Mouse (Mus musculus) stomach, embryonic 14.5 days (tissue): ENCODE results near the gene Tiam1. TPM values are rescaled to one million over a fixed set of nuclear protein-coding genes. Genes with fewer than 3 reads are reported as not detected.

ENCODE experiments used
- ATAC-seq: fragments of 200-750 bp; cut with Nextera tagmentation; 2 replicates; pipeline ENCODE4 v1.8.0; 2017; ENCODE audit warnings: low read depth, moderate TSS enrichment; ENCODE audit not compliant: insufficient number of reproducible peaks, insufficient read depth, low FRiP score
- H3K27ac ChIP-seq: fragments of 300-500 bp; sonication (generic); 2 replicates; pipeline ENCODE4 v1.5.1; 2014; ENCODE audit warnings: mild to moderate bottlenecking, low read length, moderate library complexity, mixed read lengths
- H3K27me3 ChIP-seq: fragments of 300-500 bp; sonication (generic); 2 replicates; pipeline ENCODE4 v1.6.1; 2014; ENCODE audit warnings: low read length, control low read depth, mixed read lengths; ENCODE audit not compliant: control insufficient read depth, insufficient read depth
- H3K36me3 ChIP-seq: fragments of 300-500 bp; sonication (generic); 2 replicates; pipeline ENCODE4 v1.6.1; 2014; ENCODE audit warnings: mild to moderate bottlenecking, control low read depth, low read length, moderate library complexity, mixed read lengths; ENCODE audit not compliant: control insufficient read depth, insufficient read depth
- H3K4me1 ChIP-seq: fragments of 300-500 bp; sonication (generic); 2 replicates; pipeline ENCODE4 v1.6.1; 2014; ENCODE audit warnings: low read length, control low read depth, mixed read lengths; ENCODE audit not compliant: control insufficient read depth, insufficient read depth
- H3K4me2 ChIP-seq: fragments of 300-500 bp; sonication (generic); replicated peaks from 2 replicates; pipeline ENCODE4 v1.6.1; 2014; ENCODE audit warnings: low read depth, low read length, control low read depth
- H3K4me3 ChIP-seq: fragments of 300-500 bp; sonication (generic); 2 replicates; pipeline ENCODE4 v1.5.1; 2014; ENCODE audit warnings: low read depth, low read length, control low read depth
- H3K9ac ChIP-seq: fragments of 300-500 bp; sonication (generic); replicated peaks from 2 replicates; pipeline ENCODE4 v1.6.1; 2014; ENCODE audit warnings: low read depth, mild to moderate bottlenecking, control low read depth, low read length, moderate library complexity, mixed read lengths
- H3K9me3 ChIP-seq: fragments of 300-500 bp; sonication (generic); 2 replicates; pipeline ENCODE4 v1.6.1; 2016; ENCODE audit warnings: low read depth, low read length, control low read depth; ENCODE audit not compliant: control insufficient read depth
- WGBS: fragments of 180-500 bp; shearing (Covaris S2); extraction: QIAGEN DNeasy Blood & Tissue Kit; methylation state at CpG from one replicate; pipeline ENCODE4 v1.1.7; 2014; 5-methylcytosine and 5-hydroxymethylcytosine counted together
- polyA plus RNA-seq: library from polyadenylated mRNA; unstranded; fragments of >200 nt; fragmentation: Nextera tagmentation; extraction: Ambion mirVana; gene quantifications from 2 replicates; pipeline ENCODE4 v1.2.1, GENCODE M21; 2014

Gene Tiam1
- polyA plus RNA-seq, 1 experiment from 2014 or later: 38.4 TPM

DNA sequence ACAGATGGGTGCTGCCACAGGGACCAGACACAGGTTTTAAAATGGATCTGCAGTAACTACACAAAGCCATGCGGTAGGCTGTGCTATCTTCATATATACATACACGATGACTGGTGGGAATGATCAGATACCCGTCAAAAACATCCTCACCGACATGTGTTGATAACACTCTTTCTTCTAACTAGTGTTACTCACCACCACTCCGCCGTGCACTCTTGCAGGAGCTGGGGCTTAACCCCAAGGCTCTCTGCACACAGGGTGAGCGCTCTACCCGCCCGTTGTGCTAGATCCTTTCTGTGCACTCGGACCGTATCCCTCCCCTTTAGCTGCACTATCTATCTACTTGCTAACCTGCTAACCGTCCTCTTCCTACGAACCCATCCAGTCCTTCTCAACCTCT lies 335.4 kb downstream of the Tiam1 start:
- no peak overlapping the region for H3K9ac ChIP-seq
- peaks cover 10% of the 10 kb centered on the region for H3K36me3 ChIP-seq
- no peaks in the 10 kb centered on the region for H3K27me3 ChIP-seq
- no peaks in the 10 kb centered on the region for H3K9me3 ChIP-seq
- 59% methylated on average over 13 of the region's 13 CpGs for WGBS
- H3K27ac ChIP-seq: no peak overlapping the region
- ATAC-seq: no peak
- no peaks in the 10 kb centered on the region for H3K4me1 ChIP-seq
- no peak overlapping the region for H3K4me2 ChIP-seq
- H3K4me3 ChIP-seq: no peak overlapping the region

DNA sequence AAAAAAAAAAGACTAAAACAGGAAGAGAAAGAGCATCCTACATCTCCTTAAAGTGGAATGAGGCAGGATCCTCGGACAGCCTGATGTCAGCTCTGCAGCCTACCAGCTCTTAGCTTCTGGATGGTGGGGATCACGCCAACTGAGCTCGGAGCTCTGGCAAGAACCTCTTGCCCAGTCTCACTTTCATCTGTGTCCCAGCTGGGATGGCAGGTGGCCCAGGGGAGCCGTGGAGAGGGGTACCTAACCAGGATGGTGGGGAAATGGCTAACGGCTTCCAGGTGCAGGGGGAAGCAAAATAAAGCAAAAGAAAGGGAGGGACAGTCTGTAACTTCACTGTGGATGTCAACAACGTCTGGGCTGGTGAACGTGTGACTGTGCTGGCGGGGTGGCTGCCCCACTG lies 337.6 kb downstream of the Tiam1 start:
- Histone ChIP-seq H3K27me3 (no peaks in the 10 kb centered on the region), H3K9me3 (no peaks in the 10 kb centered on the region), H3K27ac (no peak overlapping the region), H3K4me2 (no peak overlapping the region), H3K4me1 (no peaks in the 10 kb centered on the region), H3K36me3 (peaks cover 12% of the 10 kb centered on the region), H3K9ac (no peak overlapping the region), H3K4me3 (no peak overlapping the region)
- no peak for ATAC-seq
- 74% methylated on average over 8 of the region's 8 CpGs for WGBS

DNA sequence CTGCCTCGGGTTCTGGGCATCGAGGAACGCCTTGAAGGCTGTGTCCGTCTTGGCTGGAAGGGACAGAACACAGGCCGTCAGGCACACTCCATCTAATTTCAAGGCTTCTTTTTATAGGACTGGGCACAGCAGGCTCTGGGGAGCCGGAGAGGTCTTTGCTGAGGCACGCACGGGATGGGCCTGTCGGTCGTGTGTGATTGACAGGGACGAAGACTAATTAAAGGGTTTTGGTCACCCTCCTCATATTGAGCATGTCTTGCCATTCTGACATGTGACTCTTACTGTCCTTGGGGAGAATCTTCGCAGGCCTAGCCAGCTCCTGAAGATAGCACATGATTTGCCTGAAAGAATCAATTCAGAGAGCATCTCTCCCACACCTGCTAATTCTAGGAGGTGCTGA lies 338.4 kb downstream of the Tiam1 start:
- H3K36me3 ChIP-seq: peaks cover 12% of the 10 kb centered on the region
- no peak for ATAC-seq
- H3K9ac ChIP-seq: no peak overlapping the region
- H3K4me3 ChIP-seq: no peak overlapping the region
- H3K27me3 ChIP-seq: no peaks in the 10 kb centered on the region
- WGBS: 91% methylated on average over 12 of the region's 12 CpGs
- H3K4me1 ChIP-seq: no peaks in the 10 kb centered on the region
- H3K9me3 ChIP-seq: no peaks in the 10 kb centered on the region
- H3K27ac ChIP-seq: no peak overlapping the region
- no peak overlapping the region for H3K4me2 ChIP-seq

DNA sequence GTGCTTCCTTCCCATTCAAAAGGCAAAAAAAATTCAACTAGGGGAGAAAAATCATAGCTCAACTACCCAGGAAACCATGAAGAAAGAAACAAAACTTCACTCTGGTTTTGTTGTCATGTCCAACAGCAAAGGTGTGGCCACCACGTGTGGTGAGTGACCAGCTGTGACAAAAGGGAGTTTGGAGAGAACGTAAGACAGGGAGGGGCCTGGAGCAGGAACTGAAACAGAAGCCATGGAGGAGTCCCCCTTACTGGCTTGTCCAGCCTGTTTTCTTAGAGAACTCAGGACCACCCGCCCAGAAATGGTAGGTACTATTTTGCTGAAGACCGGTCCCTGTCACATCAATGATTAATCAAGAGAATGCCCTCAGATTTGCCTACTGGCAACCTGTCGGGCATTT lies 342.1 kb downstream of the Tiam1 start:
- Histone ChIP-seq H3K4me3 (no peak overlapping the region), H3K27me3 (no peaks in the 10 kb centered on the region), H3K9ac (no peak overlapping the region), H3K9me3 (no peaks in the 10 kb centered on the region), H3K4me1 (no peaks in the 10 kb centered on the region), H3K4me2 (no peak overlapping the region), H3K27ac (no peak overlapping the region), H3K36me3 (peaks cover 7% of the 10 kb centered on the region)
- WGBS: 79% methylated on average over 5 of the region's 5 CpGs
- ATAC-seq: no peak

DNA sequence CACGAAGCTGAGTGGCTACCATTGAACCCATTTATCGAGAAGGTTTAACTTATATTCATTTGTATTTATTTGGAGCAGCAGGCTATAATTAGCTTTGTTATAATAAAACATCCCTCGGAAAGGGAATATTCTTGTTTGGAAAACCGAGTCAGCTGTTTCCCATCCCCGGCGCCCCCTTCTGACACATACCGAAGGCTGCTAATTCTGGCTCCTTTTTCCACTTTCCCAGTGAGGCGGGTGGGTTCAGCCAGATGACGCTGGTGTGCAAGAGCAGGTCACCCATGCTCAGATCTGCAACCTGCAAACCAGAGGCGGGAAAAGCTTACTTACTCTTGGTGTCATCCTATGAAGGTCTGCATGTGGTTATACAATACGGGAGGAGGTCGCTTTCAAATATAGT lies 343.8 kb downstream of the Tiam1 start:
- Histone ChIP-seq H3K9ac (no peak overlapping the region), H3K9me3 (no peaks in the 10 kb centered on the region), H3K4me1 (no peaks in the 10 kb centered on the region), H3K27me3 (no peaks in the 10 kb centered on the region), H3K4me3 (no peak overlapping the region), H3K27ac (no peak overlapping the region), H3K36me3 (peaks cover 10% of the 10 kb centered on the region), H3K4me2 (no peak overlapping the region)
- 73% methylated on average over 12 of the region's 12 CpGs for WGBS
- ATAC-seq: no peak

DNA sequence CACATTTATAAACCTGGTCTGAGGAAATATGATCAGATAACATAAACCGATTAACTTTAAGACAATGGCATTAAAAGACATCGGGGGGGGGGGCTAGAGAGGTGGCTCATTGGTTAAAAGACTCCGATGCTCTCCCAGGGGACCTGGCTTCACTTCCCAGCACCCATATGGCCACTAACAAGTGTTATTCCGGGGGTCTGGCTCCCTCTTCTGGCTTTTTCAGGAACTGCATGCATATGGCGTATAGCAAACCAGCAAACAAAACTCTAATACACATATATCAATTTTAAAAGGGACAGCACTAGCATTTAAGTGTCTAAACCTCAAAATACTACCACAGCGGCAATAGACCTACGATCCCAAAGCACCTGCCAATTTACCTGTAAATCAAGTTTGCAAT lies 347.0 kb downstream of the Tiam1 start:
- H3K4me1 ChIP-seq: no peaks in the 10 kb centered on the region
- H3K4me2 ChIP-seq: no peak overlapping the region
- ATAC-seq: no peak
- no peak overlapping the region for H3K4me3 ChIP-seq
- H3K27me3 ChIP-seq: no peaks in the 10 kb centered on the region
- H3K36me3 ChIP-seq: peaks cover 17% of the 10 kb centered on the region
- WGBS: 94% methylated on average over 7 of the region's 7 CpGs
- H3K9ac ChIP-seq: no peak overlapping the region
- no peak overlapping the region for H3K27ac ChIP-seq
- no peaks in the 10 kb centered on the region for H3K9me3 ChIP-seq

DNA sequence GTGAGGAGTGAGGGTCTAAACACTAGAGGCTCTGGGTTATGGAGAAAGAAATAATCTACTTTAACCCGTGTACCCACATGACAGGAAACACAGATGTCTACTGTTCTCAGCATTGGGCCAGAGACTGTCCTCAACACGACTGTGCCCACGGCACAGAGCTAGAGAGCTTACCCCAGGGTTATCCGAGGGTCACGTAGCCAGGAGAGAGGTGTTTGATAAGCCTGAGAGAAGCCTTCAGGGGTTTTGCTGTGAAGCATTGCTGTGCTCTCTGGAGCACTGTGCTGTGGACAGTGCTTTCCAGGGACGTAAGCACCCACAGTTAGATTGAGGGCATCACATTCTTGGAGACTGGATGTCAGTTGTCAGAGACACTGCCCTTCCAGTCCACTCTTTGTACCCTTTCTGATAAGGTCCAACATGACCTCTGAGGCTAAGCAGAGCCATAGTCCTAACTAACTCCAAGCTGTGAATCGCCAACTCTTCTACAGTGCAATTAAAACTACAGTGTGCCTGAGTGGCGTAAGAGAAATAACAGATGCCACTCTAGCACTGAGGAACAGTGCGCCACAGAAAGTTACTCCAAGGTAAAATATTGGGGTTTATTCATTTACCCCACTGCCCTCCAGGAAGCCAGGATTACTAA lies 353.7 kb downstream of the Tiam1 start:
- H3K27ac ChIP-seq: no peak overlapping the region
- no peak overlapping the region for H3K4me2 ChIP-seq
- no peak for ATAC-seq
- H3K36me3 ChIP-seq: peaks cover 22% of the 10 kb centered on the region
- H3K4me1 ChIP-seq: no peaks in the 10 kb centered on the region
- 82% methylated on average over 9 of the region's 9 CpGs for WGBS
- no peaks in the 10 kb centered on the region for H3K27me3 ChIP-seq
- H3K4me3 ChIP-seq: no peak overlapping the region
- no peak overlapping the region for H3K9ac ChIP-seq
- no peaks in the 10 kb centered on the region for H3K9me3 ChIP-seq

DNA sequence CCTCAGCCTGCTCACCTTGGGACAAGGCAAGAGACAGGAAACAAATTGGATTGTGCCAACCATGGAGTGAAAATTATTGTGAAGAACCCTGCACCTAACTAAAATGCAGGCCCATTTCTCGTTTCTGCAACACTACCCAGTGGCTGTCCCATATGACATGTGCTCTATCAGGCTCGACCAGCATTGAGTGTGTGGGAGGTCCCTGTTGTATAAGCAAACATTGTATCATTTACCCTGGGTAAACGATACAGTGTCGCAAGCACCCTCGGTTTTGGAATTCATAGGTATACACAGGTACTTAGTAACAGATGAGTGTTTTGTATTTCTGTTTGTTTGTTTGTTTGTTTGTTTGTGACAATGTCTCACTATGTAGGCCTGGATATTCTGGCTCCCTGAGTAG lies 357.8 kb downstream of the Tiam1 start:
- no peaks in the 10 kb centered on the region for H3K27me3 ChIP-seq
- no peaks in the 10 kb centered on the region for H3K4me1 ChIP-seq
- H3K27ac ChIP-seq: no peak overlapping the region
- no peak overlapping the region for H3K4me2 ChIP-seq
- H3K9ac ChIP-seq: no peak overlapping the region
- H3K9me3 ChIP-seq: no peaks in the 10 kb centered on the region
- 59% methylated on average over 5 of the region's 5 CpGs for WGBS
- no peak overlapping the region for H3K4me3 ChIP-seq
- no peak for ATAC-seq
- peaks cover 7% of the 10 kb centered on the region; the same call in 1 of the 2 replicates for H3K36me3 ChIP-seq

DNA sequence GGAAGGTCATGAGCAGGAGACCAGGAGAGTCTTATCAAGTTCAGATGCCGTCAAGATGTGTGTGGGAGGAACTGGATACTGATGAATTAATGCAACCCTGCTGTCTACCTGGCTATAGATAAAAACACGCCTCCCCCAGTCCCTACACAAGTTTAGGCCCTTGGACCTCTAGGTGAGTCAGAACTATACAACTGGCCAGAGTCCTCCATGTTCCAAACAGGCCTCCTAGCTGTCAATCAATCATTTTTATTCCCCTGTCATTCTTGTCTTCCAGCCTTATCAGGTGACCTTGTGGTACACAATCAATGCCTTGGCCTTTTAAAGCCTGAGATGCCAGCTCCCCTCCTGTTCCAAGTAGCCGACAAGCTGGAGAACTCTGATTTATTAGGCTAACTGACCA lies 363.9 kb downstream of the Tiam1 start:
- 71% methylated on average over 3 of the region's 3 CpGs for WGBS
- H3K4me1 ChIP-seq: no peaks in the 10 kb centered on the region
- no peak overlapping the region for H3K9ac ChIP-seq
- H3K36me3 ChIP-seq: no peaks in the 10 kb centered on the region
- H3K4me3 ChIP-seq: no peak overlapping the region
- no peaks in the 10 kb centered on the region for H3K9me3 ChIP-seq
- ATAC-seq: no peak
- no peak overlapping the region for H3K27ac ChIP-seq
- H3K4me2 ChIP-seq: no peak overlapping the region
- H3K27me3 ChIP-seq: no peaks in the 10 kb centered on the region
